Mouse (Mus musculus) hindbrain, embryonic 11.5 days (tissue): ENCODE data around the gene Pfdn2. TPM values are rescaled to one million over a fixed set of nuclear protein-coding genes. Genes with fewer than 3 reads are reported as not detected.

Experiments
- ATAC-seq: fragments of 200-750 bp; cut with Nextera tagmentation; 2 replicates; pipeline ENCODE4 v1.8.0; 2017; ENCODE audit warnings: mild to moderate bottlenecking, moderate TSS enrichment, moderate library complexity; ENCODE audit not compliant: low FRiP score
- DNase-seq: peaks from one replicate; pipeline ENCODE4 v3.0.0-alpha.2; 2015; ENCODE audit warnings: low spot score
- H3K27ac ChIP-seq: fragments of 300-500 bp; sonication (generic); 2 replicates; pipeline ENCODE4 v1.5.1; 2014; ENCODE audit warnings: mild to moderate bottlenecking, low read depth, low read length
- H3K27me3 ChIP-seq: fragments of 300-500 bp; sonication (generic); 2 replicates; pipeline ENCODE4 v1.6.1; 2014; ENCODE audit warnings: mild to moderate bottlenecking, low read length, moderate library complexity, mixed read lengths; ENCODE audit not compliant: control insufficient read depth, insufficient read depth
- H3K36me3 ChIP-seq: fragments of 300-500 bp; sonication (generic); 2 replicates; pipeline ENCODE4 v1.6.1; 2014; ENCODE audit warnings: mild to moderate bottlenecking, low read length, moderate library complexity, mixed read lengths; ENCODE audit not compliant: control insufficient read depth, insufficient read depth
- H3K4me1 ChIP-seq: fragments of 300-500 bp; sonication (generic); replicated peaks from 2 replicates; pipeline ENCODE4 v1.6.1; 2014; ENCODE audit warnings: low read length, mixed read lengths; ENCODE audit not compliant: control insufficient read depth, insufficient read depth
- H3K4me2 ChIP-seq: fragments of 300-500 bp; sonication (generic); replicated peaks from 2 replicates; pipeline ENCODE4 v1.6.1; 2014; ENCODE audit warnings: mild to moderate bottlenecking, low read depth, low read length
- H3K4me3 ChIP-seq: fragments of 300-500 bp; sonication (generic); 2 replicates; pipeline ENCODE4 v1.5.1; 2014; ENCODE audit warnings: low read depth, low read length
- H3K9ac ChIP-seq: fragments of 300-500 bp; sonication (generic); 2 replicates; pipeline ENCODE4 v1.6.1; 2014; ENCODE audit warnings: low read depth, low read length
- H3K9me3 ChIP-seq: fragments of 300-500 bp; sonication (generic); 2 replicates; pipeline ENCODE4 v1.6.1; 2016; ENCODE audit warnings: low read length; ENCODE audit not compliant: control insufficient read depth
- WGBS: fragments of 180-500 bp; shearing (Covaris S2); extraction: QIAGEN DNeasy Blood & Tissue Kit; methylation state at CpG from one replicate; pipeline ENCODE4 v1.1.7; 2014; 5-methylcytosine and 5-hydroxymethylcytosine counted together
- polyA plus RNA-seq: library from polyadenylated mRNA; unstranded; fragments of >200 nt; fragmentation: Nextera tagmentation; extraction: Ambion mirVana; gene quantifications from 2 replicates; pipeline ENCODE4 v1.2.1, GENCODE M21; 2014

Pfdn2 gene
- polyA plus RNA-seq, 1 experiment from 2014 or later, result 68.4 TPM

DNA sequence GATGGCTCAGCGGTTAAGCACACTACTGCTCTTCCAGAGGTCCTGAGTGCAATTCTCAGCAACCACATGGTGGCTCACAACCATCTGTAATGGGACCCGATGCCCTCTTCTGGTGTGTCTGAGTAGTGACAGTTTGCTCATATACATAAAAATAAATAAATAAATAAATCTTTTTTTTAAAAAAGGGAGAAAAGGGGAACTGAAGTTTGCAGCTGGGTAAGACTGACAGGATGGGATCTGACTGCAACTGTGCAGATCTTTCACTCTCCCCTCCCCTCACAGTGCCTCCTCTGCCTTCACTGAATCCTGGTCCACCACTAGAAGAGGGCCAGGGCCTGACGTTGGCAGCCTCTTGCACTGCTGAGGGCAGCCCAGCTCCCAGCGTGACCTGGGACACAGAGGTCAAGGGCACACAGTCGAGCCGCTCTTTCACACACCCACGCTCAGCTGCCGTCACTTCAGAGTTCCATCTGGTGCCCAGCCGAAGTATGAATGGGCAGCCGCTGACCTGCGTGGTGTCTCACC lies 36.7 kb downstream of the Pfdn2 start:
- Histone ChIP-seq H3K4me2 (no peak overlapping the region), H3K9ac (no peak overlapping the region), H3K9me3 (no peaks in the 10 kb centered on the region), H3K27me3 (peaks cover 9% of the 10 kb centered on the region), H3K27ac (no peak overlapping the region), H3K36me3 (no peaks in the 10 kb centered on the region), H3K4me1 (no peaks in the 10 kb centered on the region), H3K4me3 (no peak overlapping the region)
- 74% methylated on average over 11 of the region's 11 CpGs for WGBS
- DNase-seq (no peak), ATAC-seq (no peak)

DNA sequence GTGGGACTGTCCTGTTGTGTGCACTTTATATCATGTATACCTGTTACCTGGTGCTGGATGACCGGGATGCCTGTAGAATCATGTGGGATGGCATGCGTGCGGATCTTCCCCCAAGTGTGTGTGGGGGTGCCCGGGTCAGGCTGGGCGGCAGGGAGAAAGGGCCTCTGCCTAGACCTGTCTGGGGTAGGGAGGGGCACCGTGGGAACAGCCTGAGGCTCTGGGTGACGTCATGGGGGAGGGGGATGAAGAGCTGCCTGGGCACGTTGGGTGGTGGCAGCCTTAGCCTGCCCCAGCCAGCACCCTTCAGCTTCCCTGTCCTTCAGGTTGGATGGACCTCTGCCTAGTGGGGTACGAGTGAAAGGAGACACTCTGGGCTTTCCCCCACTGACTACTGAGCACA lies 38.9 kb downstream of the Pfdn2 start:
- peaks cover 9% of the 10 kb centered on the region for H3K27me3 ChIP-seq
- 75% methylated on average over 9 of the region's 9 CpGs for WGBS
- DNase-seq, result no peak
- no peak overlapping the region for H3K27ac ChIP-seq
- no peaks in the 10 kb centered on the region for H3K36me3 ChIP-seq
- no peak overlapping the region for H3K4me3 ChIP-seq
- H3K9ac ChIP-seq, result no peak overlapping the region
- no peak for ATAC-seq
- H3K9me3 ChIP-seq, result no peaks in the 10 kb centered on the region
- no peak overlapping the region for H3K4me2 ChIP-seq
- no peaks in the 10 kb centered on the region for H3K4me1 ChIP-seq

DNA sequence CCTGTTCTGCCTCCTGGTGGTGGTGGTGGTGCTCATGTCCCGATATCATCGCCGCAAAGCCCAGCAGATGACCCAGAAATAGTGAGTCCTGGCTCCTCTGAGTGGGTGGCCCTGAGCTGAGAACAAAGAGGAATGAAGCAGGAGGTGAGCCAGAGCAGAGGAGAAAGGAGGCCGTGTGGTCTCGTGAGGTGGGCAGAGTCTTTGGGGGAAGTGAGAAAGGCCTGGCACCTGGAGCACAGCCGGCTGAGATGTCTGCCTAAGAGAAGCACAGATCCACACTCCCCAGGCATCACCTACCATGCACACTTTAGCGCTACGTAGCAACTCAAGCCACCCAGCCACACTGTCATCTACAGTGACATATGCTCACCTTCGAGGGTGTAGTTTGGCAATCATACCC lies 39.7 kb downstream of the Pfdn2 start:
- WGBS, result 69% methylated on average over 9 of the region's 9 CpGs
- DNase-seq (no peak), ATAC-seq (no peak)
- H3K27me3 ChIP-seq, result peaks cover 6% of the 10 kb centered on the region; the same call in 1 of the 2 replicates
- no peaks in the 10 kb centered on the region for H3K4me1 ChIP-seq
- no peak overlapping the region for H3K27ac ChIP-seq
- no peaks in the 10 kb centered on the region for H3K36me3 ChIP-seq
- no peaks in the 10 kb centered on the region for H3K9me3 ChIP-seq
- H3K4me3 ChIP-seq, result no peak overlapping the region
- H3K4me2 ChIP-seq, result no peak overlapping the region
- H3K9ac ChIP-seq, result no peak overlapping the region

DNA sequence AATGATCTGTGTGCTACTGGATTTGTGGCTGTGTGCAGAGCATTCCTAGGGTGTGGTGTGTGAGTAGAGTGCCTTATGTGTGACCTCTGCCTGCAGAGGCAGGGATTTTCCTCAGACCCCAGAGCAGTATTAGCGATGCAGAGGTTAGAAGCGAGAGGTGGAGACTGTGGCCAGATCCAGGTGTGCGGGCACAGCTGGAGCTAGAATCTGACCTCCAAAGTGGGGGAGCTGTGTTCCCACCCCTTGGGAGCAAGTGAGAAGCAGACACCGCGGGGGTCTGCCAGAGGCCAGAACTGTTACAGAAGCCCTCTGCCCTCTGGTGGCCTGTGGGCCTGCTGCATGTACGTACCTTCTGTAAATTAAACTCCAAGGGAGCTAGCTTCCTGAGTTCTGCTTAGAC lies 41.6 kb downstream of the Pfdn2 start:
- DNase-seq, result peak; percentile 54
- Histone ChIP-seq H3K27ac (no peak overlapping the region), H3K36me3 (no peaks in the 10 kb centered on the region), H3K9me3 (no peaks in the 10 kb centered on the region), H3K27me3 (no peaks in the 10 kb centered on the region), H3K4me1 (no peaks in the 10 kb centered on the region), H3K4me2 (no peak overlapping the region), H3K4me3 (no peak overlapping the region), H3K9ac (no peak overlapping the region)
- no peak for ATAC-seq
- WGBS, result 12% methylated on average over 6 of the region's 6 CpGs

DNA sequence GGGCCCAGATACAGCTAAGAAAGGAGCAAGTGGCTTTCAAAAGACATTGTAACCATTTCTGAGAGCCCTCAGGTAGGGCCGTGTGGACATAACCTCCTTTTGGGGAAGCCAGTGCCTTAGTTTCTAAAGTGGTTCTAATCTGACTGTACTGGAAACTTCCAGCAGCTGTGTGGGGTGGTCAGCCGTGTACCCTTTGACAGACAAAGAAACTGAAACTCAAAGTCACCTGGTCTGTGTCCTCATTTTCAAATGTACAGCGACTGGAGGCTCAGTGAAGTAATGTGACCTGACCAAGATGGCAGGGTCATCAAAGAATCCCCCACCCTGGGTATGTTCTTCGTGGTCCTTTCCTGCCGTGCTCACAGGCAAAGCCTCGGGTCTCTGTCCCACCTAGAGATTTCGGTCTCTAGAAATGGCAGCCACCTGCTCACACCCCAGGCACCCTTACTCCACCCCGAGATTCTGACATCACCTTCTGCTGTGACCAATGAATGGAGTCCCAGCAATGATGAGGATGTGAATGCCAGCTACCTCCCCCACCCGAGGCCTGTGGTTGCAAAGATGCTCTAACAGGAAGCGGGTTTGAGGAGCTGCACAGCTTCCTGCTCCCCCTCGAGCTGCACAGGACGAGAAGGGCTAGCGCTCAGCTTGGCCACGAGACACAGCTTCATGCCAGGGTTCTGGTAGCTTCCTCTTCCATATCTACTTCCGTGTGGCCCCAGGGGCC lies 43.1 kb downstream of the Pfdn2 start, which contains the start of gene Arhgap30:
Gene Arhgap30 (plus strand): TSS at position 579 of the 727 bp plus-strand sequence.
- no peak for ATAC-seq
- 85% methylated on average over 15 of the region's 15 CpGs for WGBS
- Histone ChIP-seq H3K4me3 (no peak within 1 kb of the TSS), H3K4me2 (no peak within 1 kb of the TSS), H3K4me1 (no peaks in the 10 kb centered on the region), H3K27ac (no peak within 1 kb of the TSS), H3K9me3 (no peaks in the 10 kb centered on the region), H3K36me3 (no peaks in the 10 kb centered on the region), H3K27me3 (no peaks in the 10 kb centered on the region), H3K9ac (no peak within 1 kb of the TSS)
- DNase-seq, result no peak

DNA sequence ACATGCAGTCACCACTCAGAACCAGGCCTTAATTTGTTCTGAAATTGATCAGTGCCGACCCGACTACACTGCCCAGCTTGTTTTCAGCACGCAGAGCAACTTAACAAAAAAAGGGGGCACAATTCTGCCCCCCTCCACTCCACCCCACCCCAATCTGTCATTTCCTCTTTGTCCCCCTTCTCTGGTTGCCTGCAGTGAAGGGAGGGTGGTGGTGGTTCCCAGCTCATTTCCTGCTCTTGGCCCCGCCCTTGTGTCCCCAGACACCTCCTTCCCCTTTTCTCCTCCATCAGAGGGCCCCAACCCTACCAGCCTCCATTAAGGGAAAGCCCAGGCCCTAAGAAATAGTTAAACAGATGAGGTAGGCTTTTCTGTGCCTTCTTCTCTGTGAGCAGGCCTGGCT lies 44.6 kb downstream of the Pfdn2 start:
- WGBS, result 78% methylated on average over 4 of the region's 4 CpGs
- H3K4me2 ChIP-seq, result no peak overlapping the region
- DNase-seq, result no peak
- H3K4me1 ChIP-seq, result no peaks in the 10 kb centered on the region
- H3K4me3 ChIP-seq, result no peak overlapping the region
- H3K9me3 ChIP-seq, result no peaks in the 10 kb centered on the region
- H3K9ac ChIP-seq, result no peak overlapping the region
- no peaks in the 10 kb centered on the region for H3K36me3 ChIP-seq
- H3K27me3 ChIP-seq, result no peaks in the 10 kb centered on the region
- H3K27ac ChIP-seq, result no peak overlapping the region
- ATAC-seq, result no peak

DNA sequence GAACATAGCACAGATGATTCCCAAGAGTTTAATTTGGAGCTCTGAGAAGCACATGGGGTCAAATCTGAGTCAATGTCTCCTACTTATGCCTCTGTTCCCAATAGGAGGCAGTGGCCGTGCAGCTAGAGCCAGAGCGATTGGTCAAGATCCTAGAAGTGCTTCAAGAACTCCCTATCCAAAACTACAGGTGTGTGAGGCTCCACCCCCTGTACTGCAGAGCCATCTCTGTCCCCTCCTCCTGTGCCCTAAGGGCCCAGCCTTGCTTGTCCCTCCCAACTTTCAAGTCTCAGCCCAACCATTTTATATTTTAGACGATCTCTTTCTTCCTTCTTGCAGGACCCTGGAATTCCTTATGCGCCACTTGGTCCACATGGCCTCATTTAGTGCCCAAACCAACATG lies 56.4 kb downstream of the Pfdn2 start:
- DNase-seq (no peak), ATAC-seq (no peak)
- no peak overlapping the region for H3K4me3 ChIP-seq
- H3K4me1 ChIP-seq, result no peaks in the 10 kb centered on the region
- no peak overlapping the region for H3K4me2 ChIP-seq
- H3K9me3 ChIP-seq, result no peaks in the 10 kb centered on the region
- WGBS, result 85% methylated on average over 4 of the region's 4 CpGs
- H3K9ac ChIP-seq, result no peak overlapping the region
- H3K27me3 ChIP-seq, result no peaks in the 10 kb centered on the region
- no peaks in the 10 kb centered on the region for H3K36me3 ChIP-seq
- no peak overlapping the region for H3K27ac ChIP-seq

DNA sequence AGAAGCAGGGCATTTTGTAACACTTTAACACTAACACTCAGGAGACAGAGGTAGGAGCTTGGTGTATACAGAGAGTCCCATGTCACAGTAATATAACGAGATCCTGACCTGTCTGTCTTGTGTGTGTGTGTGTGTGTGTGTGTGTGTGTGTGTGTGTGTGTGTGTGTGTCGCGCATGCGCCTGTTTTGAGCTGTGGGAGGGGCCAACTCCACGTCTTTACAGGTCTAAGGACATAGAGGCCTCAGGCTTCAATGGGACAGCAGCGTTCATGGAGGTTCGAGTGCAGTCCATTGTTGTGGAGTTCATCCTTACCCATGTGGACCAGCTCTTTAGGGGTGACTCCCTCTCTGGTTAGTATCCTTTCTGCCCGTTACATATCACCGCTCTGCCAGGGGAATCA lies 57.5 kb downstream of the Pfdn2 start:
- H3K4me1 ChIP-seq, result no peaks in the 10 kb centered on the region
- DNase-seq (no peak), ATAC-seq (no peak)
- no peak overlapping the region for H3K4me2 ChIP-seq
- no peak overlapping the region for H3K27ac ChIP-seq
- WGBS, result 88% methylated on average over 9 of the region's 9 CpGs
- H3K27me3 ChIP-seq, result no peaks in the 10 kb centered on the region
- no peaks in the 10 kb centered on the region for H3K9me3 ChIP-seq
- H3K4me3 ChIP-seq, result no peak overlapping the region
- H3K36me3 ChIP-seq, result no peaks in the 10 kb centered on the region
- no peak overlapping the region for H3K9ac ChIP-seq

DNA sequence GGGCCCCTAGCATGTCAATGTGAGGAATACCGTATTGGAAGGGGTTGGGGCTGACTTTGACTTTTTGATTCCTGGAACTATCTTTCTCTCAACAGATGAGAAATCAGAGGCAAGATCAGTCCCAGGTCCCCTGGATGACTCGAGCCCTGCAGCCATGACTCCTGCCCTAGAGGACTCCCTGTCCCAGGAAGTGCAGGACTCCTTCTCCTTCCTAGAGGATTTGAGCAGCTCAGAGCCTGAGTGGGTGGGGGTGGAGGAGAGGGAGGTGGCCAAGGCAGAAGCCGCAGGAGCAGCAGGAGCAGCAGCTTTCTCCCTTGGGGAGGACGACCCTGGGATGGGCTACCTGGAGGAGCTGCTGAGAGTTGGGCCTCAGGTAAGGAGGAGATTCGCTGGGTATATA lies 61.8 kb downstream of the Pfdn2 start:
- DNase-seq, result no peak
- H3K27me3 ChIP-seq, result no peaks in the 10 kb centered on the region; the same call in 1 of the 2 replicates
- no peak overlapping the region for H3K27ac ChIP-seq
- H3K4me2 ChIP-seq, result no peak overlapping the region
- 76% methylated on average over 5 of the region's 5 CpGs for WGBS
- H3K36me3 ChIP-seq, result no peaks in the 10 kb centered on the region
- H3K4me1 ChIP-seq, result no peaks in the 10 kb centered on the region
- no peaks in the 10 kb centered on the region for H3K9me3 ChIP-seq
- H3K9ac ChIP-seq, result no peak overlapping the region
- no peak for ATAC-seq
- H3K4me3 ChIP-seq, result no peak overlapping the region
